Comparison of ENCODE assay signal across 20 mouse cellular contexts in the genomic region with DNA sequence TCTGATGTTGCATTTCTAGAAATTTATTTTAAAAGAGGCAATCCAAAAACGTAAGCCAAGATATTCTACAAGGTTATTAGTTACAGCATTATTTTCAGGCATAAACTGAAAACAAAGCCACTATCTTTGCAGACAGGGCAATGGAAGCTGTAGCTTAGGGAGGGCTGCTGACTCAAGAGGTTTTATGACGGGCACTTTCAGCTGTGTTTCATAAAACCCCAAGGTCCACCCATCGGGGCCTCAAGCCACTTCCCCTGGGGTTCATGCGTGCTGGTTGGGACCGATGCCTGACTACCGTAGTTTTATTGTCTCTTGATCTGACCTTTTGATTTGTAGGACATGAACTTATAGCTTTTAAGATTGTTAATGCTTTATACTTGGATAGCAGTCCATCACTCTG.
"Had no signal": no experiment of that assay in that cellular context is flagged by ENCODE, and none has a peak within 500 bp of the region (broad histone marks: within the 10 kb centered on the region; RNA-seq: fewer than 3 reads in every experiment).

No protein-coding gene starts in this region.

- H3K27me3 ChIP-seq: liver, embryonic 13.5 days; neural tube, embryonic 12.5 days; neural tube, embryonic 15.5 days had no signal

- DNase-seq: kidney, postnatal 25 days; layer of hippocampus, postnatal 36 days; liver, embryonic 13.5 days; lung, adult 2 months; lung, postnatal 14 days; lung, postnatal 4 days; right cerebral cortex, adult 18-20 months; right cerebral cortex, postnatal 14 days; right cerebral cortex, postnatal 4 days; thymus, adult 2 months; thymus, postnatal 14 days; thymus, postnatal 4 days had no signal

- H3K36me3 ChIP-seq: liver, embryonic 13.5 days; midbrain, embryonic 10.5 days; midbrain, embryonic 13.5 days; neural tube, embryonic 12.5 days; neural tube, embryonic 15.5 days had no signal

- H3K27ac ChIP-seq: kidney, postnatal 0 days; left cerebral cortex, adult 2 months; liver, embryonic 13.5 days; midbrain, embryonic 10.5 days; midbrain, embryonic 13.5 days; neural tube, embryonic 12.5 days; neural tube, embryonic 15.5 days; stomach, postnatal 0 days had no signal

- H3K4me3 ChIP-seq: left cerebral cortex, adult 2 months; liver, embryonic 13.5 days; megakaryocyte, embryonic 14.5 days; midbrain, embryonic 10.5 days; midbrain, embryonic 13.5 days; neural tube, embryonic 12.5 days; neural tube, embryonic 15.5 days had no signal

- ATAC-seq: midbrain, embryonic 13.5 days had no signal

- H3K4me1 ChIP-seq: midbrain, embryonic 13.5 days; neural tube, embryonic 12.5 days; neural tube, embryonic 15.5 days had no signal

- H3K4me2 ChIP-seq: liver, embryonic 13.5 days; midbrain, embryonic 13.5 days; neural tube, embryonic 12.5 days; neural tube, embryonic 15.5 days had no signal

- H3K9me3 ChIP-seq: liver, embryonic 13.5 days; midbrain, embryonic 10.5 days; midbrain, embryonic 13.5 days; neural tube, embryonic 12.5 days; neural tube, embryonic 15.5 days had no signal

- H3K9ac ChIP-seq: liver, embryonic 13.5 days; midbrain, embryonic 13.5 days; neural tube, embryonic 12.5 days; neural tube, embryonic 15.5 days had no signal
